Mouse (Mus musculus): Measurements from ENCODE around the gene Imp4. TPM values are rescaled to one million over a fixed set of nuclear protein-coding genes. Genes with fewer than 3 reads are reported as not detected.
"Not testable (repeated sequence)": the region's sequence is repeated elsewhere in the genome, so short reads cannot be mapped to it uniquely, and the experiment has no call there.

Imp4 gene
- 10 to 100 TPM; 26.5 to 27.7 TPM for total RNA-seq (2021)
- long read RNA-seq, experiment 1, full-length matches to known transcripts, result 19 of 25 reads
- long read RNA-seq, experiment 1, partial matches to known transcripts, result 3 of 25 reads
- long read RNA-seq, experiment 1, other reads (novel, unspliced or antisense), result 3 of 25 reads
- long read RNA-seq, experiment 2, full-length matches to known transcripts, result 33 of 37 reads
- long read RNA-seq, experiment 2, partial matches to known transcripts, result 2 of 37 reads
- long read RNA-seq, experiment 2, other reads (novel, unspliced or antisense), result 2 of 37 reads

DNA sequence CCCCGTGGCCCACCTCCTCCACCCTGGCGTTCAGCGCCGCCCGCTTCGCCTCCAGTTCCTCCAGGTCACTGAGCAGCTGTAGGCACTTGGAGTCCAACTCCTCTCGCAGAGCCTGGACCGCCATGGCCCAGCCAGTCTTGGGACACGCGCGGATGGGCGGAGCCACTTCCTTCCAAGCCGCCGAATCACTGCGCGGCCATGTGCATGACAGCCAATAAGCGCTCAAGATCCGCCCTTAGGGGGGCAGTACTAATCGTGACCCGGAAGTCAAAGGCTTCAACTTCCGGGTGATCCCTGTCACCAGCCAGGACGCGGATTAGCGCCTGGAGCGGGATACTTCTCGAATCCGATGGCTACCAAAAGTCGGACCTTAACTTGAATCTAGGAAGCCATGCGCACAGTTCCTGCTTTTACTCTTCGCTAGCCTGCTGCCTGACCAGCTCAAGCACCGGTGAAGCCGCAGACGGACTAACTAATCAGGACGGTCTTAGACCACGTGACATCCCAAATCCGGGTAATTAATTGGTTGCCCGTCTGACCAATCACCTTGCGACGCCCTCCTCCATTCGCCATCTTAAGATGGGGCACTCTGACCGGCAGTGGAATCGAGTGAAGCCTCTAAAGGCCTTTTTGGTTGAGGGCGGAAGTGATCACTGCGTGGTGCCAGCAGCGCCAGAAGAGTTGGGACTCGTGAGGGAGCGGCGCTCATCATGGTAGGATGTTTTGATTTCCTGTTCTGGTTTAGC, at the start of gene Imp4, which contains the start of gene Ccdc115:
Imp4 (plus strand) TSS at position 637 of the 746 bp plus-strand sequence.
Ccdc115 (minus strand) TSS at position 458 of the 746 bp plus-strand sequence.
- DNase-seq (ENCODE audit: low spot score in 2 of 2), result peak; percentile 85 to 94

DNA sequence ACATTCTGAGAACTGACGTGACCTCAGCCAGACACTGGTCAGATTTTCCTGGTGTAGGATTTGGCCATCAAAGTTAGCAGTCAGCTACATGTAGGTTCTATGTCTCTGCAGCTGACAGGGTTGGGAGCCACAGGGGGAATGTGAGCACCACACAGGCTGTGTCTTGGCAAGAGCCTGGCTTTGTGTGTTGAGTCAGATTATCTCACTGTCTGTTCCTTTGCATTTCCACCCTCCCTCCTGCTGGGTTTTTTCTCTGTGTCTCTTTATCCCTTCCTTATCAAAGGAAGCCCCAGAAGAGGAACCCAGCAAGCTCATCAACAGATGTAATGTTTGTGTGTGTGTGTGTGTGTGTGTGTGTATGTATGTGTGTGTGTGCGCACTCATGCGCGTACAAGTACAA, 43.3 kb upstream of the Imp4 start:
- DNase-seq (ENCODE audit: low spot score in 2 of 2), result peak in 1 of 2 experiments; percentile 21

DNA sequence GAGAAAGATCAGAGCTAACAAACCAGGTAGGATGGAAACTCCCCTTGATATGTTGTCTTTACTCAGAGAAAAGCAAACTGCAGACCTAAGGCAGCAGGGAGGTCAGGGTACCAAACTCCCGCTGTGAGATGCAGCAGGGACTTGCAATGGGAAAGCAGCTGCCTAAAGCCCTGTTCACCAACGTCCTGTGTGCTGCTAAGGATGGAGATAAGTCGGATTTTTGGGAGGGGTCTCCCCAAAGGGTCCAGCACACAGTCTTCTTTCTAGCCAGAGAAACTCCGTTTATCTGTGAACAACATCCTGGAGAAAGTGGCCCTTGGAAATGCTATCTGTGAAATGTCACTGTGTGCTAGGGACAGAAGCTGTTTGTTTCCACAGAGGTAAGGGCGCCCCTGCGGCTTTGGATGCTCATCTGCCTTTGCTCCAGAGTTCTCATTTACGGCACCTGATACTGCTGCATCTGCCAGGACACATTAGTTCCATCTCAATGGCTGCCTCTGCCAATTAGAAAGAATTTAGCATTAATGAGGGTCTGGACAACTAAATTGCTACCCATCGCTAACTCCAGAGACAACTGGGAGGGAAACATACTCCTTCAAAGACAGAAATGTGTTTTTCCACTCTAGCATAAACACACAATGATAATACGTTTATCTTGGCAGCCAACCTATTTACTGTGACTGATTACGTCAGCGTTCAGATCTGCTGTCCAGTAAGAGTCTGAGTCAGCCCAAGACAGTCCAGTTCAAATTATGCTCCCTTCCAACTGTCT, 40.3 kb upstream of the Imp4 start:
- no peak for DNase-seq (ENCODE audit: low spot score in 2 of 2)

DNA sequence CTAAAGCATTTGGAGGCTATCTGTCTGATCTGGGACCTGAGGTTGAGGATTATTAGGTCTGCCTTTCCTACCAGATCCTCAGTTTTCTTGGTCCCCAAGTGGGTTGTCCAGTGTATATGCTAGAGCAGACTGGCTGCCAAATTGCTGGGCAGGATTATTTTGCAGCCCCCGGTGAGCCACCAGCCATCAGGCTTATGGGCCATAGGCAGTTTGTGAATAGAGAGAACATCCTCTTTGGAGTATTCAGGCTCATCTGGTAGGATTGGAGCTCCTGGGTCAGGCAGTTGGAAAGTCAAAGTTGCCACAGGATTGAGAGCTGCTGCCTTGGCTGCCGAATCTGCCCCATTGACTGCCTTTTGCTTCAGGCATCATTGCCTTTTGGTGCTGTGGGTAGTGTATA, 11.2 kb upstream of the Imp4 start:
- DNase-seq (ENCODE audit: low spot score in 2 of 2), result no peak

DNA sequence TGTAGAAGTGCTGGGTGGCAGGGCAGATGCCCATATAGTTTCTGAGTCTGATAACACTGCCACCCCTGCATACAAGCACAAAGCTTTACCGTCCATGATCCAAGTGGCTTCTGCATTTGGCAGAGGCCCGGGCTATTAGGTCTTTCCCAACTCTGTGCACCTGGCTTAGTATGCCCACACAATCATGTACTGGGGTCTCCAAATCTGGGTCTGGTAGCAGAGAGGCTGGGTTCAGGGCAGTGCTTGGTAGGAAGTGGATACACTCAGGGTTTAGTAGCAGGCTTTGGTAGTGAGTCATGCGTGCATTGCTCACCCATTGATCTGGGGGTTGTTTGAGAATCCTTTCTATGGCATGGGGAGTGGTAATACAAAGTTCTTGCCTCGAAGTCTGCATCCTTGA, 10.4 kb upstream of the Imp4 start:
- DNase-seq (ENCODE audit: low spot score in 2 of 2), result no peak

DNA sequence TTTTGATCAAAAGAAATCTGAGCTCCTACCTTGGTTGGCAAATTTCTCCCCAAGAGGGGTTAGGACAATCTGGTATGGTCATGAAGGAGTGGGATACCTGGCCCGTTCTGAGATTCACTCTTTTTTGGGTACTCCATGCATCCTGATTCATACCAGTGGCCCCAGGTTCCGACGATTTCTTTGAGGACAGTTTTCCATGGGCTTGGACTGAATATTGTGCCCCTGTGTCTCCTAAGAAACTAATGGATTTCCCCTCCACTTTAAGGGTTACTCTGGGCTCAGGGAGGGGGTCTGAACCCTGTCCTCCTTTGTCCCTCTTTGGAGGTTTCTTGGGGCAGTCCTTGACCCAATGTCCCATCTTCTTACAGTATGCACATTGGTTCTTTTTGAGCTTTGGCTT, 8.7 kb upstream of the Imp4 start:
- DNase-seq (ENCODE audit: low spot score in 2 of 2), result no peak

DNA sequence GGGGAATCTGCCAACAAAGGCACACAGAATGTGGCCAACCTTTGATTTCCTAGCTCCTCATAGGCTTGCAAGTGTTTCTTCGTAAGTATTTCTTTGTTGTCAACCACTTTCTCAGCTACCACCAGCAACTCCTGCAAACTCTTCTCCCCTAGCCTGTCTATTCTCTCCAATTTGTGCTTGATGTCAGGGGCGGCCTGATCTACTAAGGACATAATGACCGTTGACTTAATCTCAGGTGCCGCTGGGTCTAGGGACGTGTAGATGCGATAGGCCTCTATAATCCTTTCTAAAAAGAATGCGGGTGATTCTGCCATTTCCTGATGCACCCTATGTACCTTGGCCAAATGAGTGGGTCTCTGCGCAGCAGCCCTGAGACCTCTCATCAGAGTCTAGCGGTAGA, 8.2 kb upstream of the Imp4 start:
- DNase-seq (ENCODE audit: low spot score in 2 of 2), result no peak

DNA sequence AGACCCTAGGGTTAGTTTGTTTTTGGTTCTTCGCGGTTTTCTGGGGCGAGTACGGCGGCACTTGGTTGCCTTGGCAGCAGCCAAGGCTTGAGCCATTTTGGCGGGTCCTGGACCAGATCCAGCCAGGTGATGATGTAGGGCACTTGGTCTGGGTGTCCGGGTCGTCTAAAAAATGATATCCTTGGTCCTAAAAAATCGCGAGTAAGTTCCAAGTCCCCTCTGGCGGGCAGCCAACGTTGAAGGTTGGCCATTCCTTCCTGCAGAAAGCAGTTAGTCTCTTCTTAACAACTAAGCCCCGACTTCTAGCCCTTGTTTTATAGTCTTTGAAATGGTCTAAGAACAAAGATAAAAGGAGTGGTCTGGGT, 7.3 kb upstream of the Imp4 start:
- DNase-seq (ENCODE audit: low spot score in 2 of 2), result peak; percentile 33 to 52

DNA sequence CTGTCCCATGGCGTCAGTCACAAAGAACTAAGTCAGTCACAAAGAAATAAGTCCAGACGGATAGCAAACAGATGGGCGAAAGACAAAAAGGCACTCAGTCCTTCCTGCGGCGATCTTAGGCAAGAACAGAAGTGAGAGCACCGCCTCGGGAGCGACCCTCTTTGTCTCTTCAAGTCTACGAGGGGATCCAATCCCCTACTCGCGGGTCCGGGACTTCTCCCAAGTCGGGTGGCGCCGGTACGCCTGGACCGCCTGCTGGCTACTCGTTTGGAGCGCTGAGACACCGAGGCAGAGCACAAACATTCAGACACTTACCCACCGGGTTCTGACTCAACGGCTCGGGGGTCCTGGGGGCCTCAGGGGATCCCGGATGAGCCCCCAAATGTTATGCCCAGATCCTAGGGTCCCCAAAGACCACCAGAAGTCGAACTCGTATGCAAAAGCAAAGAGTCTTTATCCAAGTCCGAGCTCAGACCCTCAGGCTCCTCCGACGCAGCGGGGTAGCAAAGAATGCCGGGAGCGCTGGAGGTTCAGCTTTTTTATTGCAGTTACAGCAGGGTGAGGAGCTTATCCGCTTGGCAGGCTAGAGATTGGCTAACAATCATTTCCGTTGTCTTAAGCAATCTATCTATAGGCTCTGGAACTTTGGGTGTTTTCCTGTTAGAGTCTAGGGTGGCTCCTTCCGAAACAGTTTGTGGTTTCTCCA, 6.7 kb upstream of the Imp4 start:
- DNase-seq (ENCODE audit: low spot score in 2 of 2), result peak in 1 of 2 experiments; percentile 37

DNA sequence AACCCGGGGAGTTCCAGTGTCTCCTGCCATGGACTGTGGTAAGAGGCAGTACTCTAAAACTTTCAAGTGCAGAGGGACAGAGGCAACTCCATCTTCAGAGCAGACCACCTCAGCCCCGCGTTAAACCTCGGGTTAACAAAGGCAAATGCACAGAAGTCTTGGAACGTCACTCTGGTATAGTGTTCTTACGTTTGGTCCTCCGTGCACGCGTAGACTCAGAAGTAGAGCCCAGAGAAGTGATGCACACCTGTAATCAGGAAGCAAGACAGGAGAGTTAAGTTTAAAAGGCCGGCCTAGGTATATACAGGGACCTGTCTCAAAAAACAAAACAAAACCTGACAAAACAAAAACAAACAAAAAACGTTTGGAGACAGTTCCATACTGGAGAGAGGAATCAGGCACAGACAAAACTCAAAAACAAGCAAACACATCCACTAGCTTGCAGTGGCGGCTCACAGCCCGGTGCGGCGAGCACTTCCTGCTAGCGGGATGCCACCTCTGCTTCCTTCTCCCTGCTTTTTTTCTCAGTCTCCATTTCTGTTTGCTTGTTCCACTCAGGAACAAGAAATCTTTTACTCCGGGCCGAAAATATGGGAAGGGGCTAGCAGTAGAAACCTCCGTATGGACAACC, 5.6 kb upstream of the Imp4 start:
- DNase-seq (ENCODE audit: low spot score in 2 of 2), result no peak

DNA sequence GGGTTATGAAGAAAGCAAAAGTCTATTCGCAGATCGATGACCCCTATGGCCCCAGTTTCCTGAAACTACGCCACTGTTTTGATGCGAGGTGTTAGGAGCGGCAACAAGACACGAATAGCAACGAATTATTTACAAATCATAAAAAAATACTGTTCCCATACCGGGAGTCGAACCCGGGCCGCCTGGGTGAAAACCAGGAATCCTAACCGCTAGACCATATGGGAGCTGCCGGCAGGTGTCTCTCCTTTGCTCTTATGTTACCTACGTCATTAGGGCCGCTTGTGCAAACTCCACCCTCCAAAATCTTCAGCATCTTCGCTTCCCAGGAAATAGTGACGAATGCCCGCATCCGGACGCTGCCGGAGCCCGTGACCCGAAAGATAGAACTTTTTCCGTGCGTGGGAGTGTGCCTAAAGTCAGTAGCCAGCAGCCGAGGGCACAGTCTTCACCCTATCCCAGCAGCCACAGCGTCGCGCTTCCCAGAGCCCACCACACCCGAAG, 4.9 kb upstream of the Imp4 start:
- peak; percentile 66 to 69 for DNase-seq (ENCODE audit: low spot score in 2 of 2)

DNA sequence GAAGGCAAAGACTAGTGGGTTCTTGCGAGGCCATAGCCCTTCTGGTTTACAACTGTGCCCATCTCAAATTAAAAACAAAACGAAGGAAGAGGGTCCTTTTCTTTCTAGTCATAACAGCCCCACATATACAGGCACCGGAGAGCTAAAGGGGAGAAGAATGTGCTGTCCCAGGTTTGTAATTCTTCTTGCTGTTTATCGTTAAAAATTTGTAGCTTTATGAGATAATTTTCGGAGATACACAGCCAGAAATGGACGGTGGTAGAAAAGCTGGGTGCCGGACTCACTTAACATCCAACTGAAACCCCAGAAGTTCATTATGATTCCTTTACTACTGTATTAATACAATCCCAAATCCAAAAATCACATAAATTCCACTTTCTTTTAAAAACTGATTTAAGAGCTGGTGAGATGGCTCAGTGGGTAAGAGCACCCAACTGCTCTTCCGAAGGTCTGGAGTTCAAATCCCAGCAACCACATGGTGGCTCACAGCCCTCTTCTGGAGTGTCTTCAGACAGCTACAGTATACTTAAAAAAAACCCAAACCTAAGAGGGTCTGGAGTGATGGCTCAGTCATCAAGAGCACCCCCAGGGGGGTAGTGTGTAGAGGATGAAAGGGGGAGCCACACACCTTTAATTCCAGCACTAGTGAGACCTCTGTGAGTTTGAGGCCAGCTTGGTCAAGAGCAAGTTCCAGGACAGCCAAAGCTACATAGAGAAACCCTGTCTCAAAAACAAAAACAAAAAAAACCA, 4.1 kb upstream of the Imp4 start:
- no peak for DNase-seq (ENCODE audit: low spot score in 2 of 2)

DNA sequence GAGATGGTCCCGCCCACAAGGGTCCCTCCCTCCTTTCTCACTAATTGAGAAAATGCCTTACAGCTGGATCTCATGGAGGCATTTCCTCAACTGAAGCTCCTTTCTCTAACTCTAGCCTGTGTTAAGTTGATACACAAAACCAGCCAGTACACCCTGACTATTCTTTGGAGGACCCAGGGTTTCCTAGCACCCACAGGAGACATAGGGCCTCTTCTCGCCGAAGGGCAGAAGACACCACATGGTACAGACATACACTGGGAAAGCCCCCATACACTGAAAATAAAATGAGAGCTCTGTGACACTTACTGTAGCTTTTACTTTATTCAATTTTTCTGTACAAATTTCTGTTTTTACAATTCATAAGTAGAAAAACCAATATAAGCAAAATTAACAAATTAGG, 3.3 kb upstream of the Imp4 start:
- no peak for DNase-seq (ENCODE audit: low spot score in 2 of 2)

DNA sequence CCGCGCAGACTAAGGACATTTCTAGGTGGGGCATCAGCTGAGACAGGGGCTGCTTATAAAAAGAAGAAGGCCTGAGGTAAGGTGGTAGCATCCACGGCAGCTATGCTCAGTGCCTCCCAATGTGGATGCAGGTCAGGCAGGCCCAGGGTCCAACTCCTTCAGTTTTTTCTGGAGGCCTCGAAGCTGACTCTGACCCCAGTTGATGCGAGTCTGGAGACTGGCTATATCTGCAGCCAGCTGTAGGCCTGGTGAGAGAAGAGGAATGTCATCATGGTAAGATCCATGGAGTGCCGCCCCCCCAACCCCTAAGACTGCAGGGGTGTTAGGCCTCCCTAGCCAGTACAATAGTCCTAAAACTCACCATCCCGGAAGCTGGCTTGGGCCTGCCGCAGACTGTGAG, 2.3 kb upstream of the Imp4 start:
- DNase-seq (ENCODE audit: low spot score in 2 of 2), result not testable (repeated sequence)

DNA sequence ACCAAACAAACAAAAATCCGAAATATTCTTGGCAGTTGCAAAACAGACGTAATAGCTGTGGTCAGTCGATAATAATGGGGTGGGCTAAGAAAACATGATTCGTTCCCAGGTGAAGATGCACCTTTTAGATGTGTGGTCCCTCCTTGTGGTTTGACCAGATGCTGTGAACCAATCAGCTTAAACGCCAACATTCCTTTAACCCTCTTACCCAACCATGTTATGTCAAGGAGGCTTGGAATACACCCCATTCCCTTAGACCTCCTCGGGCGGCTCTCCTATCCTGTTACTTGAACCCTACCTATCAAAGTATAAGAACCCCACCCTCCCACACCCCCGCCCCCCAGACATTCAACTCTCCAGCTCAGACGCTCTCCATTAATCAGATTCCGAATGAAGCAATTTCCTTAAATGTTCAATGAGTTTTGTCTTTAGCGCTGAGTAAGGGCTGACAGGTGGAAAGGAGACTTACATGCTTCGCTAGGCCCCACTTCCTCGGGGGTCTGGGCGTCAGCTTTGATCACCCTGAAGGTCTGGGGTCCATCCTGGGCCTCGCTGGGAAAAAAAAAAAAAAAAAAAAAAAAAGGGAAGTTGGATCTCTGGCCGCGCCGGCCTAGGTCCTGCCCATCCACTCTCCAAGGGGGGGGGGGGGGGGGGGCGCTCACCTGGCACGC, 1.1 kb upstream of the Imp4 start:
- DNase-seq (ENCODE audit: low spot score in 2 of 2), result no peak

DNA sequence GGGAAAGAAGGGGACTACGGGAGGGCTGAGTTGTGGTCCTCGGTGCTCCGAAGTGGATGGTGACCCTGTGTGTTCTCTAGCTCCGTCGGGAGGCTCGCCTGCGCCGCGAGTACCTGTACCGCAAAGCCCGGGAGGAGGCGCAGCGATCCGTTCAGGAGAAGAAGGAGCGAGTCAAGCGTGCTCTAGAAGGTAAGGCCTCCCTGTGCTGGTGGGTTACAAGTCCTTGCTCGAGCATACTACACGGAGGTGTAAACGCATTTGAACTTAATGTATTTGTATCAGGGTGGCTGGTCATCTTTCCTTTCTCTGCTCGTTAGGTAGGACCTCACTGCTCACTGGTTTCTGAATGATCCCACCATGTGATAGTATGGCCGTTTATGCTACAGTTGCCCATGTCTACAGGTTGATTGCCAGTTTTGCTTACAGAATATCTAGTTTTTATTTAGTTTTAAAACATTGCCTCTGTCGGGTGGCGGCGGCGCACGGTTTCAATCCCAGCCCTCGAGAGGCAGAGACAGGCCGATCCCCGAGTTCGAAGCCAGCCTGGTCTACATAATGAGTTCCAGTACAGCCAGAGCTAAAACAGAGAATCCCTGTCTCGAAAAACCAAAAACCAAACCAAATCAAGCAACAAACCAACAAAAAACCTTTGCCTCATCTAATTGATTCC, 445 bp downstream of the Imp4 start:
- DNase-seq (ENCODE audit: low spot score in 2 of 2), result no peak

DNA sequence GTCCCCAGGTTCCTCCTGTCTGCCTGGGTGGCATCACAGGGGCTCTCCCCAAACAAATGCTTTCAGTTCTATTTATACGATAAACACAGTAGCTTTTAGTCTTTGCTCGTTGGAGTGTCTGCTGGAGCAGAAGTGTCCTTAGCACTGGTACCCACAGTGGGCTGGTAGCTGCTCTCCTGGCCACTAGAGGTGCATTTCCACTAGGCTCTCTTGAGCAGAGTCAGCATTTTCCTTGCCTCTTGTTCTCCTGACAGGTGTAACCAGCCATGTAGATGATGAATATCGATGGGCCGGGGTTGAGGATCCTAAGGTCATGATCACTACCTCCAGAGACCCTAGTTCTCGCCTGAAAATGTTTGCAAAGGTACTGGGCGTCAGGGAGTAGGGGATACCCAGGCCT, 3.5 kb downstream of the Imp4 start:
- no peak for DNase-seq (ENCODE audit: low spot score in 2 of 2)

DNA sequence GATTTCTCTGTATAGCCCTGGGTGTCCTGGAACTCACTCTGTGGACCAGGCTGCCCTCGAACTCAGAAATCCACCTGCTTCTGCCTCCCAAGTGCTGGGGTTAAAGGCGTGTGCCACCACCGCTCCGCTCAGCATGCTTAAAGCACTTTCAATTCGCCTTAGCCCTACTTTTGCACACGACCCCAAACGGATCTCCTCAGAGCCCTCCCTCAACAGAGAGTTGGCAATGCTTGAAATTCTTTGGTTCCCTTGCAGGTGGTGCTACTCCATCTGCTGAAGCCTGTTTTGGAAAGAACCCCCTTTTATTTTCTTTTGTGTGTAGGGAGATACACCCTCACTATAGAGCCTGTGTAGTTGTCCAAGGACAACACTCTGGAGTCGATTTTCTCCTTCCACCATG, 18.8 kb downstream of the Imp4 start:
- DNase-seq (ENCODE audit: low spot score in 2 of 2), result no peak

All from gastrocnemius, postnatal 4 days (tissue).